Mouse (Mus musculus) CH12.LX (cell line): Measurements from ENCODE around the gene Plekhg2. TPM values are rescaled to one million over a fixed set of nuclear protein-coding genes. Genes with fewer than 3 reads are reported as not detected.

Source experiments
- DNase-seq: peaks from one replicate; pipeline ENCODE4 v3.0.0-alpha.2; 2013; ENCODE audit errors: extremely low read depth
- H3K27ac ChIP-seq: 2 replicates; pipeline ENCODE4 v1.5.1; 2012; ENCODE audit warnings: low read depth, mild to moderate bottlenecking, control low read depth, moderate library complexity; ENCODE audit not compliant: insufficient read depth
- H3K27me3 ChIP-seq: replicated peaks from 2 replicates; pipeline ENCODE3; 2012; ENCODE audit warnings: inconsistent platforms
- H3K36me3 ChIP-seq, 2 experiments: replicated peaks in 1 of 2; 2 replicates each; pipeline versions ENCODE3 to v1.6.1; 2012; ENCODE audit warnings: inconsistent platforms in 1 of 2, low read length in 1 of 2, mild to moderate bottlenecking in 1 of 2, mixed read lengths in 1 of 2, moderate library complexity in 1 of 2; ENCODE audit not compliant: control insufficient read depth in 1 of 2, insufficient read depth in 1 of 2
- H3K4me1 ChIP-seq, 2 experiments: 2 replicates each; pipeline ENCODE4 v1.6.1; 2012; ENCODE audit warnings: inconsistent platforms in 1 of 2, moderate library complexity in 1 of 2; ENCODE audit not compliant: insufficient read depth in 2 of 2, control insufficient read depth in 1 of 2
- H3K4me2 ChIP-seq: 2 replicates; pipeline ENCODE4 v1.6.1; 2012; ENCODE audit warnings: low read depth, mild to moderate bottlenecking, control low read depth; ENCODE audit not compliant: poor library complexity, insufficient read depth, severe bottlenecking
- H3K4me3 ChIP-seq, 3 experiments: fragments of 150-350 bp in 1 of 3; sonication (generic) in 1 of 3; replicated peaks in 1 of 3; 2 replicates each; pipeline versions ENCODE3 to v1.5.1; 2011 to 2012; ENCODE audit warnings: low read depth in 2 of 3, low read length in 2 of 3, mild to moderate bottlenecking in 2 of 3, moderate library complexity in 2 of 3, control low read depth in 1 of 3, improper control_type of control experiment in 1 of 3, inconsistent platforms in 1 of 3, mixed read lengths in 1 of 3; ENCODE audit not compliant: poor library complexity in 1 of 3
- H3K79me2 ChIP-seq: replicated peaks from 2 replicates; pipeline ENCODE4 v1.6.1; 2012; ENCODE audit warnings: mild to moderate bottlenecking, moderate library complexity; ENCODE audit not compliant: control insufficient read depth, poor library complexity, insufficient read depth, severe bottlenecking; ENCODE audit errors: extremely low read depth
- H3K9ac ChIP-seq: 2 replicates; pipeline ENCODE4 v1.6.1; 2012; ENCODE audit warnings: low read depth, mild to moderate bottlenecking, control low read depth, moderate library complexity; ENCODE audit not compliant: insufficient read depth
- H3K9me3 ChIP-seq: replicated peaks from 2 replicates; pipeline ENCODE3; 2012; ENCODE audit warnings: low read length, inconsistent platforms, mixed read lengths
- CTCF ChIP-seq, 2 experiments: IDR thresholded peaks in 1 of 2; conservative IDR thresholded peaks in 1 of 2; 2 replicates each; pipeline ENCODE4 v1.5.1; 2011 to 2012; ENCODE audit warnings: low read depth in 2 of 2, low read length in 2 of 2, improper control_type of control experiment in 1 of 2, inconsistent platforms in 1 of 2, mild to moderate bottlenecking in 1 of 2, moderate library complexity in 1 of 2
- ELF1 ChIP-seq: IDR thresholded peaks from 2 replicates; pipeline ENCODE4 v1.6.1; 2014; ENCODE audit warnings: low read depth, mild to moderate bottlenecking, inconsistent platforms, low read length, improper control_type of control experiment
- IRF4 ChIP-seq: IDR thresholded peaks from 2 replicates; pipeline ENCODE4 v1.6.1; 2014; ENCODE audit warnings: low read depth, mild to moderate bottlenecking, inconsistent platforms, low read length, improper control_type of control experiment
- JUN ChIP-seq: IDR thresholded peaks from 2 replicates; pipeline ENCODE4 v1.6.1; 2011; ENCODE audit warnings: low read depth, mild to moderate bottlenecking, low read length, improper control_type of control experiment, moderate library complexity; ENCODE audit not compliant: insufficient read depth
- MAFK ChIP-seq: IDR thresholded peaks from 2 replicates; pipeline ENCODE4 v1.6.1; 2011; ENCODE audit warnings: low read length, improper control_type of control experiment; ENCODE audit not compliant: insufficient replicate concordance
- MEF2A ChIP-seq: IDR thresholded peaks from 2 replicates; pipeline ENCODE4 v1.6.1; 2014; ENCODE audit warnings: low read depth, mild to moderate bottlenecking, inconsistent platforms, low read length, improper control_type of control experiment, borderline replicate concordance
- MYC ChIP-seq: IDR thresholded peaks from 2 replicates; pipeline ENCODE4 v1.6.1; 2011; ENCODE audit warnings: low read depth, mild to moderate bottlenecking, improper control_type of control experiment, low read length
- NELFE ChIP-seq: IDR thresholded peaks from 2 replicates; pipeline ENCODE4 v1.6.1; 2011; ENCODE audit warnings: low read depth, low read length, improper control_type of control experiment
- RAD21 ChIP-seq: IDR thresholded peaks from 2 replicates; pipeline ENCODE4 v1.6.1; 2011; ENCODE audit warnings: low read depth, mild to moderate bottlenecking, low read length, improper control_type of control experiment, moderate library complexity
- SIN3A ChIP-seq: IDR thresholded peaks from 2 replicates; pipeline ENCODE4 v1.6.1; 2012; ENCODE audit warnings: low read length, improper control_type of control experiment, inconsistent platforms
- SMC3 ChIP-seq: IDR thresholded peaks from 2 replicates; pipeline ENCODE4 v1.6.1; 2011; ENCODE audit warnings: low read depth, low read length, improper control_type of control experiment
- TBP ChIP-seq: conservative IDR thresholded peaks from 2 replicates; pipeline ENCODE4 v1.6.1; 2011; ENCODE audit warnings: low read depth, low read length, improper control_type of control experiment
- TCF12 ChIP-seq: IDR thresholded peaks from 2 replicates; pipeline ENCODE4 v1.6.1; 2014; ENCODE audit warnings: low read depth, mild to moderate bottlenecking, inconsistent platforms, low read length, improper control_type of control experiment
- USF1 ChIP-seq: IDR thresholded peaks from 2 replicates; pipeline ENCODE4 v1.6.1; 2014; ENCODE audit warnings: low read depth, mild to moderate bottlenecking, inconsistent platforms, low read length, improper control_type of control experiment
- USF2 ChIP-seq: conservative IDR thresholded peaks from 2 replicates; pipeline ENCODE4 v1.6.1; 2011; ENCODE audit warnings: low read depth, low read length, improper control_type of control experiment
- ZNF384 ChIP-seq: IDR thresholded peaks from 2 replicates; pipeline ENCODE4 v1.6.1; 2012; ENCODE audit warnings: low read depth, low read length, improper control_type of control experiment, inconsistent platforms
- dilution Hi-C: fragments of 300-500 bp; cut with MboI; formaldehyde crosslinking; loops from 2 replicates; pipeline ENCODE4 v1.14.3; 2020; ENCODE audit warnings: low sequenced_read_pairs; ENCODE audit not compliant: extremely low pct_unique_long_range_greater_than_20kb, extremely low pct_ligation_motif_present
- in situ Hi-C: fragments of 300-500 bp; cut with MboI; formaldehyde crosslinking; loops from 3 replicates; pipeline ENCODE4 v1.14.3; 2019; ENCODE audit warnings: low sequenced_read_pairs, low pct_ligation_motif_present, low pct_unique_long_range_greater_than_20kb, mixed read lengths
- polyA plus RNA-seq: library from polyadenylated mRNA; unstranded; fragments of >175 nt; gene quantifications from 2 replicates; pipeline ENCODE4 v1.2.1, GENCODE M21; 2012; ENCODE audit warnings: low read depth; ENCODE audit not compliant: insufficient read length
- total RNA-seq, 2 experiments: library from RNA; depleted of rRNA; stranded (reverse); fragments of 300-350 nt in 1 of 2; fragments of >200 nt in 1 of 2; gene quantifications; 2 replicates each; pipeline ENCODE4 v1.2.3; 2012 to 2014

Gene Plekhg2
- total and polyA plus RNA-seq, 3 experiments, result 0.39 to 5.5 (median 4.7) TPM

DNA sequence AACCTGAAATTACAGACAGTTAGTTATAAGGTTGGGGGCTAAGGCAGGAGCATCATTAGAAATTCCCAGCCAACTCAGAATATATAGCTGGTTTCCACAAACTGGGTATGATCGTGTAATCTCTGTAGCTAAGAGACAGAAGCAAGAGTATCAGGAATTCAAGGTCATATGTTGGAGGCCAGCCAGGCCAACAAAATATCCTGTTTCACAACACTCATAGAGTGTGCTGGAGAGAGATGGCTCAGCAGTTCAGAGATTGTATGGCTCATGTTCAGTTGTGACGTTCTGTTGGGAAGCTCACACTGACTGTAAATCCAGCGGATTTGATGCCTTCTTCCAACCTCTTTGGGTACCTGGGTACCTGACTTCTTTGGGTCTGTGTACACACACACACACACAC is 24.7 kb downstream of the Plekhg2 start (continued):
- TF ChIP-seq TBP, result no peak

DNA sequence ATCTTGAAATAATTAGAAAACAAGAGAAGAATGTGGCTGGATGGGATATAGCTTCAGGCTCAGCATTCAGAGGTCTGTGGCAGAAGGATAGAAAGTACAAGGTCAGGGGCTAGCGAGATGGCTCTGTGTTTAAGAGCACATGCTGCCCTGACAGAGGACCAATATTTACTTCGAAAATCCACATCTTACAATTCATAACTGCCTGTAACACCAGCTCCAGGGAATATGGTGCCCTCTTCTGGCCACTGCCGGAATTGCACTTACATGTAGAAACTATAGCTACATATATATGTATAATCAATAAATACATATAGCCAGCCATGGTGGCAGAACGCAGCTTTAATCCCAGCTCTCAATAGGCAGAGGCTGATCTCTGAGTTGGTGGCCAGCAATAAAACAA is 27.8 kb downstream of the Plekhg2 start:
- Histone ChIP-seq H3K4me2 (peak overlapping the region; percentile 34; the same call in 1 of the 2 replicates), H3K27me3 (no peaks in the 10 kb centered on the region), H3K4me3 (no peak overlapping the region), H3K79me2 (no peaks in the 10 kb centered on the region), H3K36me3 (no peaks in the 10 kb centered on the region), H3K9ac (no peak overlapping the region; the same call in 1 of the 2 replicates), H3K27ac (no peak overlapping the region), H3K9me3 (no peaks in the 10 kb centered on the region), H3K4me1 (peaks cover 4 to 10% of the 10 kb centered on the region in 2 experiments; a peak in 3 of 4 replicates)
- peak; percentile 78 for DNase-seq
- peak; percentile 68 for TF ChIP-seq SMC3
- no peak for TF ChIP-seq MAFK
- 0 out of 2 replicates have a peak, but pooled peaks have one; percentile 20 for TF ChIP-seq IRF4
- no peak for TF ChIP-seq USF2
- 0 out of 2 replicates have a peak, but pooled peaks have one; percentile 27 for TF ChIP-seq TCF12
- peak; percentile 84 to 97 for TF ChIP-seq CTCF (conservative IDR thresholded peaks at IDR 0.05 in 1 of 2, IDR thresholded peaks at IDR 0.05 in 1 of 2; ENCODE audit: low read depth in 2 of 2, low read length in 2 of 2)
- TF ChIP-seq RAD21, result peak; percentile 64
- no peak for TF ChIP-seq ELF1
- no peak for TF ChIP-seq USF1
- in situ Hi-C loops (no loop called here), dilution Hi-C loops (no loop called here)

DNA sequence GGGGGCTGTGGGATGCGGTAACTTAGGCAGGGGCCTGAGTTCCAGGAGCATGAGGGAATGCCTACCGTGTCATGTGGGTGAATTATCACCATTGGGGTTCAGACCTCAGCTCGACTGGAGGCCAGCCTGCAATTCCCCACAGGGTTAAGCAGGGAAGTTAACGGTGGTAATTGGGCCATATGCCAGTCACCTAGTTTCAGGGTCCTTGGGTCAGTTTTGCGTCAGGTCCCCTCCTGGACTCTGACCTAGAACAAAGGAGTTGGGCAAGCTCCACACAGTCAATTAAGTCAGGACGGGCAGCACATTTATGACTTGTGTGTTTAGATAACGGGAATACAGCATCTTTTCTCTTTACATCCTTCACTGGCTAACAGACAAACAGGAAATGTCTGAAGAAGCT is 31.0 kb downstream of the Plekhg2 start:
- peaks cover 0 to 7% of the 10 kb centered on the region in 2 experiments; a peak in 2 of 4 replicates for H3K4me1 ChIP-seq
- no peak overlapping the region for H3K9ac ChIP-seq
- in situ Hi-C loops, result no loop called here
- no peak overlapping the region for H3K27ac ChIP-seq
- no peak for TF ChIP-seq JUN
- TF ChIP-seq SIN3A, result no peak
- no peak for TF ChIP-seq USF1
- TF ChIP-seq ZNF384, result no peak
- TF ChIP-seq CTCF (conservative IDR thresholded peaks at IDR 0.05 in 1 of 2, IDR thresholded peaks at IDR 0.05 in 1 of 2; ENCODE audit: low read depth in 2 of 2, low read length in 2 of 2), result no peak
- TF ChIP-seq MEF2A, result no peak
- no peak for TF ChIP-seq MYC
- no peak for TF ChIP-seq NELFE
- no peaks in the 10 kb centered on the region for H3K9me3 ChIP-seq
- H3K36me3 ChIP-seq, result peaks cover 0 to 5% of the 10 kb centered on the region in 2 experiments
- dilution Hi-C loops, result no loop called here
- no peak for DNase-seq
- no peak overlapping the region for H3K4me2 ChIP-seq
- H3K79me2 ChIP-seq, result peaks cover 18% of the 10 kb centered on the region
- no peak overlapping the region for H3K4me3 ChIP-seq
- H3K27me3 ChIP-seq, result no peaks in the 10 kb centered on the region
